Mouse (Mus musculus): ENCODE measurements around the gene 1700025G04Rik. TPM values are rescaled to one million over a fixed set of nuclear protein-coding genes. Genes with fewer than 3 reads are reported as not detected.

1700025G04Rik gene
- 26.0 and 28.4 TPM in 2 replicates for total RNA-seq (2014; fragmentation: Nextera tagmentation)
- 13.7 and 21.8 TPM in 2 replicates for total RNA-seq (2017)

GRCm38 (mm10) chr1:152090018-152090553 is at the start of gene 1700025G04Rik:
Gene 1700025G04Rik (minus strand): TSS chr1:152090125.
- peak; percentile 85 for ATAC-seq (replicated peaks; ENCODE audit: poor library complexity, severe bottlenecking)

GRCm38 (mm10) chr1:152139496-152139895 is 49.6 kb upstream of the 1700025G04Rik start:
- no peak for ATAC-seq (replicated peaks; ENCODE audit: poor library complexity, severe bottlenecking)

GRCm38 (mm10) chr1:152130029-152130727 is 40.3 kb upstream of the 1700025G04Rik start:
- ATAC-seq (replicated peaks; ENCODE audit: poor library complexity, severe bottlenecking), result no peak

GRCm38 (mm10) chr1:152125451-152125850 is 35.5 kb upstream of the 1700025G04Rik start:
- ATAC-seq (replicated peaks; ENCODE audit: poor library complexity, severe bottlenecking), result no peak

GRCm38 (mm10) chr1:152110123-152110522 is 20.2 kb upstream of the 1700025G04Rik start:
- no peak for ATAC-seq (replicated peaks; ENCODE audit: poor library complexity, severe bottlenecking)

GRCm38 (mm10) chr1:152106136-152106535 is 16.2 kb upstream of the 1700025G04Rik start:
- ATAC-seq (replicated peaks; ENCODE audit: poor library complexity, severe bottlenecking), result peak; percentile 76

GRCm38 (mm10) chr1:152105246-152105645 is 15.3 kb upstream of the 1700025G04Rik start:
- no peak for ATAC-seq (replicated peaks; ENCODE audit: poor library complexity, severe bottlenecking)

- no peak for ATAC-seq (replicated peaks; ENCODE audit: poor library complexity, severe bottlenecking)
These were observed 11.8 kb upstream of the 1700025G04Rik start for GRCm38 (mm10) chr1:152101746-152102145.

- ATAC-seq (replicated peaks; ENCODE audit: poor library complexity, severe bottlenecking), result no peak
These were observed 6.1 kb upstream of the 1700025G04Rik start for GRCm38 (mm10) chr1:152096045-152096444.

- peak; percentile 11; the same call in 1 of the 2 replicates for ATAC-seq (replicated peaks; ENCODE audit: poor library complexity, severe bottlenecking)
These were observed 930 bp upstream of the 1700025G04Rik start for GRCm38 (mm10) chr1:152090564-152091545.

- peak; percentile 29 for ATAC-seq (replicated peaks; ENCODE audit: poor library complexity, severe bottlenecking)
These were observed 399 bp downstream of the 1700025G04Rik start for GRCm38 (mm10) chr1:152089526-152089925.

GRCm38 (mm10) chr1:152088791-152089401 is 1.0 kb downstream of the 1700025G04Rik start:
- no peak for ATAC-seq (replicated peaks; ENCODE audit: poor library complexity, severe bottlenecking)

- no peak for ATAC-seq (replicated peaks; ENCODE audit: poor library complexity, severe bottlenecking)
These were observed 1.9 kb downstream of the 1700025G04Rik start for GRCm38 (mm10) chr1:152088030-152088429.

- no peak for ATAC-seq (replicated peaks; ENCODE audit: poor library complexity, severe bottlenecking)
These were observed 3.0 kb downstream of the 1700025G04Rik start for GRCm38 (mm10) chr1:152086951-152087350.

- no peak for ATAC-seq (replicated peaks; ENCODE audit: poor library complexity, severe bottlenecking)
These were observed 4.4 kb downstream of the 1700025G04Rik start for GRCm38 (mm10) chr1:152085561-152085960.

GRCm38 (mm10) chr1:152084638-152085345 is 5.1 kb downstream of the 1700025G04Rik start:
- ATAC-seq (replicated peaks; ENCODE audit: poor library complexity, severe bottlenecking), result peak; percentile 83

- no peak for ATAC-seq (replicated peaks; ENCODE audit: poor library complexity, severe bottlenecking)
These were observed 7.8 kb downstream of the 1700025G04Rik start for GRCm38 (mm10) chr1:152081954-152082711.

- no peak for ATAC-seq (replicated peaks; ENCODE audit: poor library complexity, severe bottlenecking)
These were observed 8.8 kb downstream of the 1700025G04Rik start for GRCm38 (mm10) chr1:152081121-152081520.

- peak; percentile 70 for ATAC-seq (replicated peaks; ENCODE audit: poor library complexity, severe bottlenecking)
These were observed 9.7 kb downstream of the 1700025G04Rik start for GRCm38 (mm10) chr1:152080244-152080643.

Measured in granulocyte monocyte progenitor cell, adult 5-6 weeks (primary cell).